Mouse (Mus musculus) ES-E14 (cell line): Measurements from ENCODE around the gene Sema5a. TPM values are rescaled to one million over a fixed set of nuclear protein-coding genes. Genes with fewer than 3 reads are reported as not detected.

ENCODE experiments used
- DNase-seq: peaks from one replicate; pipeline ENCODE4 v3.0.0-alpha.2; 2013; ENCODE audit warnings: low read depth, low spot score
- H3K27ac ChIP-seq: 2 replicates; pipeline ENCODE4 v1.5.1; 2012; ENCODE audit warnings: low read depth, mild to moderate bottlenecking, low read length, moderate library complexity, mixed read lengths; ENCODE audit not compliant: poor library complexity, insufficient read depth, severe bottlenecking
- H3K36me3 ChIP-seq: 2 replicates; pipeline ENCODE4 v1.6.1; 2012; ENCODE audit warnings: mild to moderate bottlenecking, low read length, moderate library complexity, mixed read lengths; ENCODE audit not compliant: control insufficient read depth, poor library complexity, insufficient read depth, severe bottlenecking
- H3K4me1 ChIP-seq, 2 experiments: fragments of 150-350 bp in 1 of 2; sonication (generic) in 1 of 2; 2 replicates each; pipeline ENCODE4 v1.6.1; 2012; ENCODE audit warnings: low read length in 2 of 2, mild to moderate bottlenecking in 1 of 2, mixed read lengths in 1 of 2; ENCODE audit not compliant: control insufficient read depth in 2 of 2, insufficient read depth in 2 of 2, poor library complexity in 1 of 2
- H3K4me3 ChIP-seq, 2 experiments: fragments of 150-350 bp in 1 of 2; sonication (generic) in 1 of 2; 2 replicates each; pipeline ENCODE4 v1.5.1; 2012; ENCODE audit warnings: low read length in 2 of 2, low read depth in 1 of 2, mild to moderate bottlenecking in 1 of 2, mixed read lengths in 1 of 2; ENCODE audit not compliant: insufficient read depth in 1 of 2, poor library complexity in 1 of 2, severe bottlenecking in 1 of 2
- H3K9ac ChIP-seq: 2 replicates; pipeline ENCODE4 v1.6.1; 2012; ENCODE audit warnings: low read depth, mild to moderate bottlenecking, low read length, mixed read lengths; ENCODE audit not compliant: poor library complexity, insufficient read depth, severe bottlenecking
- H3K9me3 ChIP-seq: fragments of 150-350 bp; sonication (generic); 2 replicates; pipeline ENCODE4 v1.6.1; 2012; ENCODE audit warnings: low read depth, mild to moderate bottlenecking, low read length; ENCODE audit not compliant: control insufficient read depth, insufficient read depth
- CHD2 ChIP-seq: IDR thresholded peaks from 2 replicates; pipeline ENCODE4 v1.6.1; 2014; ENCODE audit warnings: mild to moderate bottlenecking, low read depth, low read length, inconsistent platforms
- HCFC1 ChIP-seq: IDR thresholded peaks from 2 replicates; pipeline ENCODE4 v1.6.1; 2012; ENCODE audit warnings: low read length, inconsistent platforms, borderline replicate concordance; ENCODE audit not compliant: insufficient read depth
- MAFK ChIP-seq: IDR thresholded peaks from 2 replicates; pipeline ENCODE4 v1.6.1; 2014; ENCODE audit warnings: mild to moderate bottlenecking, low read depth, low read length, inconsistent platforms; ENCODE audit not compliant: insufficient read depth
- ZC3H11A ChIP-seq: IDR thresholded peaks from 2 replicates; pipeline ENCODE4 v1.6.1; 2012; ENCODE audit warnings: low read depth, mild to moderate bottlenecking, inconsistent platforms, low read length, borderline replicate concordance
- ZNF384 ChIP-seq: IDR thresholded peaks from 2 replicates; pipeline ENCODE4 v1.6.1; 2012; ENCODE audit warnings: low read depth, low read length, inconsistent platforms
- in situ Hi-C, 2 experiments: fragments of 600-800 bp; cut with MboI; formaldehyde crosslinking; loops; one replicate each; pipeline ENCODE4 v1.15.1; 2025; ENCODE audit warnings: low sequenced_read_pairs in 2 of 2, inconsistent platforms in 1 of 2; ENCODE audit not compliant: unreplicated experiment in 2 of 2
- total RNA-seq: library from RNA; depleted of rRNA; stranded (reverse); fragments of 300-350 nt; gene quantifications from 2 replicates; pipeline ENCODE4 v1.2.3, GENCODE M21; 2012

Gene Sema5a
- total RNA-seq, 1 experiment, result 2.7 TPM

GRCm38 (mm10) chr15:32422631-32423030, 178.0 kb downstream of the Sema5a start:
- Histone ChIP-seq H3K4me3 (no peak overlapping the region), H3K4me1 (no peaks in the 10 kb centered on the region), H3K9me3 (no peaks in the 10 kb centered on the region), H3K36me3 (no peaks in the 10 kb centered on the region), H3K27ac (no peak overlapping the region), H3K9ac (no peak overlapping the region)
- no peak for DNase-seq
- TF ChIP-seq MAFK (no peak), HCFC1 (no peak), ZNF384 (no peak), ZC3H11A (no peak), CHD2 (no peak)
- in situ Hi-C loops, result no loop called here

- H3K9me3 ChIP-seq, result no peaks in the 10 kb centered on the region
- no peak for DNase-seq
- H3K27ac ChIP-seq, result no peak overlapping the region
- no peak overlapping the region for H3K4me3 ChIP-seq
- no peak overlapping the region for H3K9ac ChIP-seq
- TF ChIP-seq CHD2 (no peak), HCFC1 (no peak), ZNF384 (no peak), ZC3H11A (no peak), MAFK (no peak)
- in situ Hi-C loops, result no loop called here
- no peaks in the 10 kb centered on the region for H3K36me3 ChIP-seq
- no peaks in the 10 kb centered on the region for H3K4me1 ChIP-seq
Measured at GRCm38 (mm10) chr15:32423061-32423460, 178.5 kb downstream of the Sema5a start.

- Histone ChIP-seq H3K9ac (no peak overlapping the region), H3K36me3 (no peaks in the 10 kb centered on the region), H3K9me3 (no peaks in the 10 kb centered on the region), H3K4me3 (no peak overlapping the region), H3K27ac (no peak overlapping the region), H3K4me1 (no peaks in the 10 kb centered on the region)
- no peak for TF ChIP-seq ZNF384
- TF ChIP-seq CHD2, result no peak
- no peak for TF ChIP-seq MAFK
- no peak for TF ChIP-seq ZC3H11A
- no peak for TF ChIP-seq HCFC1
- in situ Hi-C loops, result no loop called here
- DNase-seq, result no peak
Measured at GRCm38 (mm10) chr15:32427188-32427924, 182.7 kb downstream of the Sema5a start.

GRCm38 (mm10) chr15:32432927-32433832, 188.6 kb downstream of the Sema5a start:
- in situ Hi-C loops, result no loop called here
- TF ChIP-seq HCFC1 (no peak), ZC3H11A (no peak), ZNF384 (no peak), CHD2 (no peak), MAFK (no peak)
- H3K27ac ChIP-seq, result no peak overlapping the region

More at GRCm38 (mm10) chr15:32432927-32433832, 188.6 kb downstream of the Sema5a start:
- H3K4me3 ChIP-seq, result no peak overlapping the region
- H3K4me1 ChIP-seq, result no peaks in the 10 kb centered on the region
- H3K36me3 ChIP-seq, result no peaks in the 10 kb centered on the region
- H3K9me3 ChIP-seq, result no peaks in the 10 kb centered on the region
- DNase-seq, result no peak
- H3K9ac ChIP-seq, result no peak overlapping the region
